Mouse (Mus musculus) midbrain, postnatal 0 days (tissue): ENCODE results near the gene Ankrd22. TPM values are rescaled to one million over a fixed set of nuclear protein-coding genes. Genes with fewer than 3 reads are reported as not detected.

Experiments used
- ATAC-seq: fragments of 200-750 bp; cut with Nextera tagmentation; 2 replicates; pipeline ENCODE4 v1.8.0; 2017; ENCODE audit warnings: moderate number of reproducible peaks, mild to moderate bottlenecking, moderate TSS enrichment, moderate library complexity; ENCODE audit not compliant: low FRiP score
- DNase-seq: peaks from one replicate; pipeline ENCODE4 v3.0.0-alpha.2; 2015; ENCODE audit warnings: low spot score
- H3K27ac ChIP-seq: fragments of 300-500 bp; sonication (generic); 2 replicates; pipeline ENCODE4 v1.5.1; 2014; ENCODE audit warnings: low read depth, mild to moderate bottlenecking, low read length, mixed read lengths
- H3K27me3 ChIP-seq: fragments of 300-500 bp; sonication (generic); 2 replicates; pipeline ENCODE4 v1.6.1; 2014; ENCODE audit warnings: low read length, control low read depth, mixed read lengths; ENCODE audit not compliant: insufficient read depth
- H3K36me3 ChIP-seq: fragments of 300-500 bp; sonication (generic); 2 replicates; pipeline ENCODE4 v1.6.1; 2014; ENCODE audit warnings: low read length, control low read depth, mixed read lengths; ENCODE audit not compliant: insufficient read depth
- H3K4me1 ChIP-seq: fragments of 300-500 bp; sonication (generic); 2 replicates; pipeline ENCODE4 v1.6.1; 2014; ENCODE audit warnings: mild to moderate bottlenecking, control low read depth, antibody characterized with exemption, low read length, mixed read lengths; ENCODE audit not compliant: insufficient read depth
- H3K4me2 ChIP-seq: fragments of 300-500 bp; sonication (generic); 2 replicates; pipeline ENCODE4 v1.6.1; 2014; ENCODE audit warnings: low read depth, mild to moderate bottlenecking, low read length, mixed read lengths; ENCODE audit not compliant: poor library complexity, severe bottlenecking
- H3K4me3 ChIP-seq: fragments of 300-500 bp; sonication (generic); 2 replicates; pipeline ENCODE4 v1.5.1; 2014; ENCODE audit warnings: low read depth, mild to moderate bottlenecking, low read length, moderate library complexity
- H3K9ac ChIP-seq: fragments of 300-500 bp; sonication (generic); replicated peaks from 2 replicates; pipeline ENCODE4 v1.6.1; 2014; ENCODE audit warnings: mild to moderate bottlenecking, low read length, moderate library complexity, mixed read lengths; ENCODE audit not compliant: poor library complexity, severe bottlenecking
- H3K9me3 ChIP-seq: fragments of 300-500 bp; sonication (generic); 2 replicates; pipeline ENCODE4 v1.6.1; 2016; ENCODE audit warnings: low read length, control low read depth
- CTCF ChIP-seq: IDR thresholded peaks from 2 replicates; pipeline ENCODE4 v1.5.1; 2016; ENCODE audit warnings: antibody characterized with exemption, mild to moderate bottlenecking
- WGBS: fragments of 180-500 bp; shearing (Covaris S2); extraction: QIAGEN DNeasy Blood & Tissue Kit; methylation state at CpG from one replicate; pipeline ENCODE4 v1.1.7; 2014; 5-methylcytosine and 5-hydroxymethylcytosine counted together
- polyA plus RNA-seq: library from polyadenylated mRNA; unstranded; fragments of >200 nt; fragmentation: Nextera tagmentation; extraction: Ambion mirVana; gene quantifications from 2 replicates; pipeline ENCODE4 v1.2.1, GENCODE M21; 2015
- total RNA-seq: library from RNA; depleted of rRNA; stranded (reverse); fragments of >200 nt; gene quantifications from 2 replicates; pipeline ENCODE4 v1.2.3, GENCODE M21; 2014

Ankrd22 gene
- total and polyA plus RNA-seq, 2 experiments from 2014 or later: not detected

DNA sequence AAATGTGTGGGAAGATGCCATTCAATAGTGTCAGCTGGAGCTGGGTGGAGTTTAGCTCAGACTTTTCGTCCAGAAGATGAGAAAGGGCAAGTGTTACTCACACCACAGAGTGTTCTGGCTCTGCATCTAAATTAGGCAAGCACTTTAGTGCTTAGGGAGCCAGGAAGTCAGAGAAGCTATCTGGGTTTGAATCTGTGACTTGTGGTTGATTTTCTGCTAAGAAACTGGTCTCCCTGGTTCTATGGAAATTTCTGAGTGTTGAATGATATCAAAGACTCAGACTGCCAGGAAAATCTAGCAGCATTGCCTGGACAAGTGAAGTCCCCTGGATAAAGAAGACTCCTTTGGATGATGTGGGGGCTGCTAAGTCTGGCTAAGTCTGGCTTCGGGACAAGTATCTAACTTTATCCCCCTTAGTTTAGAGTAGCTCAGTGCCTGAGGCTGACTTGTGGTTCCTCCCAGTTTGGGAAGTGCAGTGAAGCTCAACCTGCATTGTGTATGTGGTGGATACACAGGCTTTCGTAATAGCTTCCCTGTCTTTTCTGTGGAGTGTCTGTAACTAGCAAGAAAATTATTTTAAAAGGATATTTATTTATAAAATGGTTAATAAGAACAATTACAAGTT, 45.6 kb downstream of the Ankrd22 start:
- no peak overlapping the region for H3K9ac ChIP-seq
- H3K27me3 ChIP-seq: no peaks in the 10 kb centered on the region
- TF ChIP-seq CTCF: no peak
- ATAC-seq (no peak), DNase-seq (no peak)
- no peak overlapping the region for H3K4me3 ChIP-seq
- H3K4me2 ChIP-seq: no peak overlapping the region
- no peaks in the 10 kb centered on the region for H3K9me3 ChIP-seq
- H3K27ac ChIP-seq: no peak overlapping the region
- WGBS: 68% methylated on average over 3 of the region's 3 CpGs
- H3K36me3 ChIP-seq: no peaks in the 10 kb centered on the region
- H3K4me1 ChIP-seq: no peaks in the 10 kb centered on the region

DNA sequence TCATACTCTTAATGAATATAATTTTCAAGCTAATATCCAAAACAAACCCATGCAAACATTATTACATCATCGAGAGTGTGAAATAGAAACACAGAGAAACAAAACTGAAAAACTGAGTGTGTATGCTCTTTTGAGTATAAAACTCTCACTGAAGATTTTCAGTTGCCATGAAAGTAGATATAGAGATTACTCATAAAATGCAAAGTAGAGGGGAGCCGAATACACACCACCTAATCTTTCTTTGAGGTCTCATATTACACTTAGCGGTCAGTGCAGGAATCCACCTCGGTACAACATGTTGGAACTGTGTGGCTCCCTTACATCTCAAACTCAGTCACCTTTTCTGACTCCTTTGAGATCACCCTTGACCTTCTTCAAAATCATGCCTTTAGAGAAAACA, 46.2 kb downstream of the Ankrd22 start:
- no peaks in the 10 kb centered on the region for H3K36me3 ChIP-seq
- no peak for ATAC-seq
- H3K9ac ChIP-seq: no peak overlapping the region
- no peak overlapping the region for H3K27ac ChIP-seq
- TF ChIP-seq CTCF: no peak
- H3K4me3 ChIP-seq: no peak overlapping the region
- no peaks in the 10 kb centered on the region for H3K27me3 ChIP-seq
- DNase-seq: no peak
- H3K4me2 ChIP-seq: no peak overlapping the region
- no peaks in the 10 kb centered on the region for H3K9me3 ChIP-seq
- 87% methylated on average over 4 of the region's 4 CpGs for WGBS
- no peaks in the 10 kb centered on the region for H3K4me1 ChIP-seq

DNA sequence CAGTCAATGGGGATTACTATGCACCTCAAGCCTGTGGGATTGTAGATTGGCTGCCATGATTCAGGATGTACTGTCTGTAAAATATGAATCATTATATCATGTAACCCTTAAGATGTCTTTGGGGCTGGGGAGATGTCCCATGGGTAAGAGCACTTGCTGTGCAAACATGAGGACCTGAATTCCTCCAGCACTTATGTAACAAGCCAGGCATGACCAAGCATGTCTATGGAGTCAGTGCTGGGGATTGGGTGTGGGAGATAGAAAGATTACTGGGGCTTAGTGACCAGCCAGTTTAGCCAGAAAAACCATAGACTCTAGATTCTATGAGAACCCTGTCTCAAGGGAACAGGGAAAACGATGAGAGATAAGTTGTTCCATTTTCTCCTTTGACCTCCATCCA, 46.8 kb downstream of the Ankrd22 start:
- DNase-seq: no peak
- Histone ChIP-seq H3K36me3 (no peaks in the 10 kb centered on the region), H3K4me3 (no peak overlapping the region), H3K4me2 (no peak overlapping the region), H3K27ac (no peak overlapping the region), H3K27me3 (no peaks in the 10 kb centered on the region), H3K9ac (no peak overlapping the region), H3K4me1 (no peaks in the 10 kb centered on the region), H3K9me3 (no peaks in the 10 kb centered on the region)
- ATAC-seq: no peak
- WGBS: 73% methylated on average over 1 of the region's 1 CpGs
- TF ChIP-seq CTCF: no peak

DNA sequence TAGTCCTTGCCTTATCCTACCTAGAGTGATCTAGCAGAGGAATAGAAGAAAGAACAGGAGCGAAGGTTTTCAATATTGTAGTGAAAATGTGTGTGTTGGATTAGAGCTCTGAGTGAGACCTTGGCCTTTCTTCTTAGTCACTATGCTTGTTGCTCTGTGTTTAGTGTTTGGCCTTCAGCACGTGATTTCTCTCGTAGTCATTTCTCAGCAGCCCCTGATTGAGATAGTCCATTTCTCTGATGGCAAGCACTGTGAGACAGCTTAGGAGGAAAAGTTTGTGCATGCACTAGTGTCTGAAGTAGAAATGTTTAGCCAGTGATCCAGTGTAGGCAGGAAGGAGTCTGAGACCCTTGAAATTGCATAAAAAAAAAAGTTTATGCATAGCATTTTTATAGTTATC, 61.0 kb downstream of the Ankrd22 start:
- H3K27me3 ChIP-seq: no peaks in the 10 kb centered on the region
- TF ChIP-seq CTCF: no peak
- no peak overlapping the region for H3K9ac ChIP-seq
- H3K4me3 ChIP-seq: no peak overlapping the region
- no peak for DNase-seq
- no peaks in the 10 kb centered on the region for H3K4me1 ChIP-seq
- no peak for ATAC-seq
- no peaks in the 10 kb centered on the region for H3K36me3 ChIP-seq
- H3K4me2 ChIP-seq: no peak overlapping the region
- H3K27ac ChIP-seq: no peak overlapping the region
- WGBS: 87% methylated on average over 3 of the region's 3 CpGs
- H3K9me3 ChIP-seq: no peaks in the 10 kb centered on the region

DNA sequence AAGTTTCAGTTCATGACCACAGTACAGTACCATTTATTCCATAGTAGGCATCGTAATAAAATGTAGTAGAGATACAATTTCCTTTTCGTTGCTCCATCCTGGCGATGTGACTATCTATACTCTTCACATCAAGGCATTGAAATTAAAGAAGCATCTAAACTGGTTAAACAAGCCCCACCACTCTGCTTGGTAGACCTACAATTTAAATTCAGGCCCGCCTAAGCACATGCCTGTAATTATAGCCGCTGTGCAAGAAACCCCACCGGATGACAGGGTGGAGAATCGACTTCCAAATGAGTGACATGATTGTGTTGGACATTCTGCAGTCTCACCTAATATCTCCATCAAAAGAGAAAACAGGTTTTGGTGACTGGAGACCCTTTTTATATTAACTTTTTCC, 64.0 kb downstream of the Ankrd22 start:
- WGBS: 90% methylated on average over 7 of the region's 7 CpGs
- Histone ChIP-seq H3K36me3 (no peaks in the 10 kb centered on the region), H3K9me3 (no peaks in the 10 kb centered on the region), H3K4me3 (no peak overlapping the region), H3K4me1 (no peaks in the 10 kb centered on the region), H3K4me2 (no peak overlapping the region), H3K27me3 (no peaks in the 10 kb centered on the region), H3K9ac (no peak overlapping the region), H3K27ac (no peak overlapping the region)
- no peak for ATAC-seq
- no peak for TF ChIP-seq CTCF
- DNase-seq: no peak

GRCm38 (mm10) chr19:34100633-34101032, 65.2 kb downstream of the Ankrd22 start, which contains the start of gene Lipm:
TSS of gene Lipm (plus strand) at chr19:34100933.
- H3K9ac ChIP-seq: no peak within 1 kb of the TSS
- H3K4me3 ChIP-seq: no peak within 1 kb of the TSS
- H3K4me2 ChIP-seq: no peak within 1 kb of the TSS
- ATAC-seq (no peak), DNase-seq (no peak)
- no peak for TF ChIP-seq CTCF
- no peaks in the 10 kb centered on the region for H3K27me3 ChIP-seq
- no peaks in the 10 kb centered on the region for H3K9me3 ChIP-seq
- H3K36me3 ChIP-seq: no peaks in the 10 kb centered on the region
- no peaks in the 10 kb centered on the region for H3K4me1 ChIP-seq
- WGBS: 87% methylated on average over 4 of the region's 4 CpGs
- no peak within 1 kb of the TSS for H3K27ac ChIP-seq
